ENCODE assay signal across 11 mouse cellular contexts in the genomic region with DNA sequence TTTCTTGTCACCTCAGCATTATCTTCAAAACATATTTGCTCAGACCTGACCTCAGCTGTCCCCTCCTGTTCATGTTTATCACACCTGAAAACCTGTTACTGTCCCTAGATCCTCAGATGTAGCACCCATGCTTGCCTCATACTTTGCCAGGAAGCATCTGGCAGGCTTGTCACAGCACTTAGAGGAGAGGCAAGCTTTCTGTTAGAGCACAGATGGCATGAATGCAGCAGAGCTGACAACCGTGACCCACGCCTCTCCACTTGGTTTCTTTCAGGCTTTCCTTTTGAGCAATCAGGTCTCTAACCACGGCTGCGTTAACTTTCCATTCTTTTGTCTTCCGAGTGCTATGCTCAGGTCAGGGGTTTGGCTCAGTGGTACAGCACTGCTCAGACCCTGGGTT. TPM values are rescaled to one million over a fixed set of nuclear protein-coding genes. Genes with fewer than 3 reads are reported as not detected.
DNase-seq lines count a peak whose midpoint lies in the region; ATAC-seq and TF ChIP-seq lines count a peak whose summit lies in the region.
"Had no signal": no experiment of that assay in that cellular context is flagged by ENCODE, and none has a peak within 500 bp of the region (broad histone marks: within the 10 kb centered on the region; RNA-seq: fewer than 3 reads in every experiment).

No protein-coding gene starts in this region.

- H3K4me1 ChIP-seq in midbrain, embryonic 10.5 days = peaks cover 6% of the 10 kb centered on the region; the same call in 1 of the 2 replicates
- no peaks in the 10 kb centered on the region for H3K4me1 ChIP-seq in midbrain, embryonic 15.5 days
- peaks cover 9% of the 10 kb centered on the region for H3K4me1 ChIP-seq in forebrain, embryonic 15.5 days
- H3K4me1 ChIP-seq in midbrain, embryonic 13.5 days (replicated peaks) = peaks cover 7% of the 10 kb centered on the region
- no peaks in the 10 kb centered on the region for H3K4me1 ChIP-seq in heart, adult 2 months (ENCODE audit: control insufficient read depth, insufficient read depth, low read length)
- H3K4me1 ChIP-seq: limb, embryonic 15.5 days had no signal

- TF ChIP-seq POLR2A in heart, adult 2 months (IDR thresholded peaks at IDR 0.05; ENCODE audit: insufficient read depth, low read depth, low read length) = no peak

- WGBS in midbrain, embryonic 10.5 days = 84% methylated on average over 5 of the region's 5 CpGs
- 42% methylated on average over 5 of the region's 5 CpGs for WGBS in midbrain, embryonic 15.5 days
- WGBS in forebrain, embryonic 15.5 days = 53% methylated on average over 5 of the region's 5 CpGs
- WGBS in midbrain, embryonic 13.5 days = 42% methylated on average over 5 of the region's 5 CpGs
- 79% methylated on average over 5 of the region's 5 CpGs for WGBS in heart, adult 2 months

- H3K27ac ChIP-seq in midbrain, embryonic 10.5 days (replicated peaks) = peak overlapping the region; percentile 57
- H3K27ac ChIP-seq in midbrain, embryonic 15.5 days = no peak overlapping the region
- H3K27ac ChIP-seq in forebrain, embryonic 15.5 days (replicated peaks) = peak overlapping the region; percentile 67
- H3K27ac ChIP-seq in midbrain, embryonic 13.5 days = peak overlapping the region; percentile 55; the same call in 1 of the 2 replicates
- H3K27ac ChIP-seq in heart, adult 2 months = no peak overlapping the region
- H3K27ac ChIP-seq: limb, embryonic 15.5 days had no signal

- TF ChIP-seq CTCF in heart, adult 2 months (IDR thresholded peaks at IDR 0.05) = no peak

- intact Hi-C loops in heart, adult 2 months (cut with DNase I) = no loop called here

- no peak overlapping the region for H3K4me3 ChIP-seq in midbrain, embryonic 10.5 days
- no peak overlapping the region for H3K4me3 ChIP-seq in midbrain, embryonic 15.5 days
- no peak overlapping the region for H3K4me3 ChIP-seq in forebrain, embryonic 15.5 days
- H3K4me3 ChIP-seq in midbrain, embryonic 13.5 days (replicated peaks) = no peak overlapping the region
- no peak overlapping the region for H3K4me3 ChIP-seq in heart, adult 2 months
- H3K4me3 ChIP-seq: limb, embryonic 15.5 days had no signal

- H3K4me2 ChIP-seq in midbrain, embryonic 15.5 days = no peak overlapping the region
- no peak overlapping the region for H3K4me2 ChIP-seq in forebrain, embryonic 15.5 days (replicated peaks)
- H3K4me2 ChIP-seq in midbrain, embryonic 13.5 days (replicated peaks) = no peak overlapping the region
- H3K4me2 ChIP-seq: limb, embryonic 15.5 days had no signal

- no peak for TF ChIP-seq EP300 in heart, adult 2 months (IDR thresholded peaks at IDR 0.05; ENCODE audit: insufficient read depth, low read depth, low read length)

- H3K9me3 ChIP-seq in midbrain, embryonic 10.5 days (replicated peaks) = no peaks in the 10 kb centered on the region
- H3K9me3 ChIP-seq in midbrain, embryonic 15.5 days = no peaks in the 10 kb centered on the region
- H3K9me3 ChIP-seq in forebrain, embryonic 15.5 days = no peaks in the 10 kb centered on the region
- no peaks in the 10 kb centered on the region for H3K9me3 ChIP-seq in midbrain, embryonic 13.5 days
- H3K9me3 ChIP-seq: limb, embryonic 15.5 days had no signal

- H3K27me3 ChIP-seq in midbrain, embryonic 10.5 days (ENCODE audit: low read depth, poor library complexity, severe bottlenecking) = no peaks in the 10 kb centered on the region
- H3K27me3 ChIP-seq in midbrain, embryonic 15.5 days (replicated peaks) = no peaks in the 10 kb centered on the region
- H3K27me3 ChIP-seq in forebrain, embryonic 15.5 days = no peaks in the 10 kb centered on the region
- no peaks in the 10 kb centered on the region for H3K27me3 ChIP-seq in midbrain, embryonic 13.5 days
- H3K27me3 ChIP-seq in heart, adult 2 months (ENCODE audit: control insufficient read depth, insufficient read depth, low read length) = no peaks in the 10 kb centered on the region
- H3K27me3 ChIP-seq: limb, embryonic 15.5 days had no signal

- no peak overlapping the region for H3K9ac ChIP-seq in midbrain, embryonic 15.5 days
- H3K9ac ChIP-seq in forebrain, embryonic 15.5 days (replicated peaks) = no peak overlapping the region
- no peak overlapping the region for H3K9ac ChIP-seq in midbrain, embryonic 13.5 days (replicated peaks)
- H3K9ac ChIP-seq in heart, adult 2 months (ENCODE audit: low read depth, low read length) = no peak overlapping the region
- H3K9ac ChIP-seq: limb, embryonic 15.5 days had no signal

- DNase-seq in frontal cortex, postnatal 14 days (ENCODE audit: low spot score in 2 of 2) = no peak
- DNase-seq in midbrain, embryonic 10.5 days (ENCODE audit: low spot score) = no peak
- no peak for DNase-seq in heart, adult 2 months
- DNase-seq: thymus, adult 2 months had no signal

- no peaks in the 10 kb centered on the region for H3K79me2 ChIP-seq in heart, adult 2 months (replicated peaks; ENCODE audit: control insufficient read depth, insufficient read depth, low read length)

- peaks cover 75% of the 10 kb centered on the region for H3K36me3 ChIP-seq in midbrain, embryonic 10.5 days
- peaks cover 38% of the 10 kb centered on the region for H3K36me3 ChIP-seq in midbrain, embryonic 15.5 days (replicated peaks)
- H3K36me3 ChIP-seq in forebrain, embryonic 15.5 days = peaks cover 74% of the 10 kb centered on the region
- peaks cover 99% of the 10 kb centered on the region for H3K36me3 ChIP-seq in midbrain, embryonic 13.5 days
- no peaks in the 10 kb centered on the region for H3K36me3 ChIP-seq in heart, adult 2 months (ENCODE audit: control insufficient read depth, insufficient read depth, low read length)

- peak; percentile 54 for ATAC-seq in frontal cortex, adult (ENCODE audit: low TSS enrichment)
- no peak for ATAC-seq in midbrain, embryonic 15.5 days (replicated peaks)
- ATAC-seq in forebrain, embryonic 15.5 days (replicated peaks) = no peak
- peak; percentile 37; the same call in 1 of the 2 replicates for ATAC-seq in midbrain, embryonic 13.5 days
- no peak for ATAC-seq in inflammation-experienced regulatory T-cells, adult 6 months
- ATAC-seq: lung, postnatal 0 days had no signal

RNA-seq across cellular contexts. Expression of a gene that starts 15.5 kb away (rescaled TPM):
- 75.3 and 79.2 TPM in 2 replicates for polyA plus RNA-seq in midbrain, embryonic 10.5 days (2016; fragmentation: Nextera tagmentation; extraction: Ambion mirVana)
- polyA plus RNA-seq in midbrain, embryonic 15.5 days (2015; fragmentation: Nextera tagmentation; extraction: Ambion mirVana) = 32.3 and 39.5 TPM in 2 replicates
- 39.0 and 41.7 TPM in 2 replicates for polyA plus RNA-seq in forebrain, embryonic 15.5 days (2015; fragmentation: Nextera tagmentation; extraction: Ambion mirVana)
- polyA plus RNA-seq in midbrain, embryonic 13.5 days (2015; fragmentation: Nextera tagmentation; extraction: Ambion mirVana) = 34.7 and 36.6 TPM in 2 replicates
- 1 to 10 TPM; 3.5 to 6.8 (median 4.5) TPM for polyA plus RNA-seq in inflammation-experienced regulatory T-cells, adult 6 months (2017; shearing (Covaris generic))
- total RNA-seq in heart, adult 2 months (2021) = 10 to 100 TPM; 65.1 to 74.8 TPM
- polyA plus RNA-seq in heart, adult 2 months (2012; rRNA removed) = 71.9 and 89.6 TPM in 2 replicates

RNA-seq across cellular contexts. Expression of a gene that starts 15.8 kb away (rescaled TPM):
- polyA plus RNA-seq in midbrain, embryonic 10.5 days (2016; fragmentation: Nextera tagmentation; extraction: Ambion mirVana) = 16.7 and 18.2 TPM in 2 replicates
- 2.9 and 3.1 TPM in 2 replicates for polyA plus RNA-seq in midbrain, embryonic 15.5 days (2015; fragmentation: Nextera tagmentation; extraction: Ambion mirVana)
- polyA plus RNA-seq in forebrain, embryonic 15.5 days (2015; fragmentation: Nextera tagmentation; extraction: Ambion mirVana) = 4.5 and 4.8 TPM in 2 replicates
- 3.9 and 4.4 TPM in 2 replicates for polyA plus RNA-seq in midbrain, embryonic 13.5 days (2015; fragmentation: Nextera tagmentation; extraction: Ambion mirVana)
- 1 to 10 TPM; 2.8 to 5.2 (median 4.1) TPM for polyA plus RNA-seq in inflammation-experienced regulatory T-cells, adult 6 months (2017; shearing (Covaris generic))
- total RNA-seq in heart, adult 2 months (2021) = 1 to 10 TPM; 1.4 to 1.8 TPM
- polyA plus RNA-seq in heart, adult 2 months (2012; rRNA removed) = 2.1 and 2.8 TPM in 2 replicates

Comparison
In these comparisons a context has a peak if more than half of its experiments do, and no peak if none do; other contexts are left out.
1. ATAC-seq: peak in frontal cortex, adult (single experiment) and midbrain, embryonic 13.5 days (single experiment); none in midbrain, embryonic 15.5 days (single experiment), forebrain, embryonic 15.5 days (single experiment) and inflammation-experienced regulatory T-cells, adult 6 months (single experiment).
2. H3K27ac ChIP-seq: peak in midbrain, embryonic 10.5 days (single experiment), forebrain, embryonic 15.5 days (single experiment) and midbrain, embryonic 13.5 days (single experiment); none in midbrain, embryonic 15.5 days (single experiment) and heart, adult 2 months (single experiment).